Mouse (Mus musculus) right cerebral cortex, postnatal 25 days (tissue): ENCODE results near the gene Kmt5a.
"Not testable (repeated sequence)": the region's sequence is repeated elsewhere in the genome, so short reads cannot be mapped to it uniquely, and the experiment has no call there.

ENCODE experiments used
- DNase-seq: peaks from one replicate; pipeline ENCODE4 v3.0.0; 2022

Kmt5a gene

GRCm38 (mm10) chr5:124483655-124484396 lies 44.1 kb downstream of the Kmt5a start:
- no peak for DNase-seq

DNA sequence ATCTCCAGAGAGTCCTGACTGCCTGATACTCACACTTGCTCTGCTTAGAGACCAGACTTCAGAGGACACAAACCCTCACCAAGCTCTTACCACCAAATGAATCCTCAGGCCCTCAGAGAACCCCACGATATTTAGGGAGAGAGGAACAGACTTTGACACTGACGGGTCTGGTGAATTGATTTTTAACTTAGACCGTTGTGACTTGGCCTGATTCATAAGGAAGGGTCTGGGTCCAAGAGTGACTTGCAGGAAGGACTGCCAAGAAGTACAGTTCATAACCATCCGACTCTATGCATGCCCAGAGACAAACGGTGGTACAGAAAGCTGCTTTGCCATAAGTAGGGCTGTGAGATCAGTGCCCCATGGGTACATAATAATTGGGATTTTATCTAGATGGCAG lies 45.9 kb downstream of the Kmt5a start:
- no peak for DNase-seq

GRCm38 (mm10) chr5:124488885-124489284 lies 49.2 kb downstream of the Kmt5a start:
- DNase-seq = no peak

GRCm38 (mm10) chr5:124491732-124492131 lies 52.0 kb downstream of the Kmt5a start:
- DNase-seq = no peak

- DNase-seq = no peak
These were observed 52.9 kb downstream of the Kmt5a start for GRCm38 (mm10) chr5:124492618-124493017.

DNA sequence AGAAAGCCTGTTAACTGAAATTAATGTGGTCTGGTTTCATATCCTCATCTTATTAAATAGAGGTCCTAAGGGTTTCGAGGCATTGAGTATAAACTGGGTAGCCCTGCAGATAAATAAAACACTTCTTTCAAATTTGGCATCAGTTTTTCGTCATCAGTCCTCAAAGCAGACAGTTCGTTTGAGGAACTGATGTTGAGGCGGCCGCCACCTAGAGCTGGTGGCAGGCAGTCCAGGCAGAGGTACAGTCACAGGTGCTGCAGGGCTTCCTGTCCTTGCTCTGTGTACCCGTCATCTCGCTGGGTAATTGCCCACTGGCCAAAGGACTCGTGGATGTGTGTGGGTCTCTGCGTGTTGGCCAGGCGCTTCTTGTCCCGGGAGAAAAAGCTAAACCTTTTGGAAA lies 53.7 kb downstream of the Kmt5a start:
- DNase-seq = no peak

GRCm38 (mm10) chr5:124495547-124495946 lies 55.8 kb downstream of the Kmt5a start:
- DNase-seq = peak; percentile 43

- no peak for DNase-seq
These were observed 57.1 kb downstream of the Kmt5a start for GRCm38 (mm10) chr5:124496614-124497514.

DNA sequence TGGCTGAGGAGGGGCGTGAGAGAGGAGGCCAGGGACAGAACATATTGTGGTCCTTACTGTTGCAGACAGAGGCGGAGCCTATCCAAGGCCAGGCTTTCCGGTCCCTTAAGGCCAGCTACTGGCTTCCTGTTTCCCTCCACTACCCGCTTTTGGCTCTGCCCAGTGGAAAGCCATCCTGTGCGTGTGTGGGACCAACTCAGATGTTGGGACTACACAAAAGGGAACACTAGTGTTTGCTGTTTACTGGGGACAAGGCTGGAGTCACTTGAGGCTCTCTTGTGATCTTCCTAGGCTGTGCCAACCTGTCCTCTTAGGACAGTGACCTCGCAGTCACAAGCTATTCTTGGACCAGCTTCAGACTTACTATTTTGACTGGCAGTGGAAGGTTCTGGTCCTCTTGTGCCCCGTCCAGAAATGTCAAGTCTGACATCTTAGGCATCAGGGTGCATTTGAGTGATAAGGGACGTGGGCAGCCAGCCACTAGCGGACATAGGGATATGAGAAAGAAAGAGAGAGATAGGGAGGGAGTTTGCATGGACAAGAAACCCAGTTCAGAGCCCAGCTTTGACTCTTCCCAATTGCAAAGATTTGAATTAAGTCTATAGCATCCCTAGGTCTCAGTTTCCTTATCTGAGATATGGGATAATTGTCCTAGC lies 58.6 kb downstream of the Kmt5a start:
- no peak for DNase-seq

- no peak for DNase-seq
These were observed 59.3 kb downstream of the Kmt5a start for GRCm38 (mm10) chr5:124499001-124499400.

- DNase-seq = not testable (repeated sequence)
These were observed 60.3 kb downstream of the Kmt5a start for GRCm38 (mm10) chr5:124500037-124500436.

- DNase-seq = peak; percentile 68
These were observed 60.8 kb downstream of the Kmt5a start for GRCm38 (mm10) chr5:124500573-124500972.

DNA sequence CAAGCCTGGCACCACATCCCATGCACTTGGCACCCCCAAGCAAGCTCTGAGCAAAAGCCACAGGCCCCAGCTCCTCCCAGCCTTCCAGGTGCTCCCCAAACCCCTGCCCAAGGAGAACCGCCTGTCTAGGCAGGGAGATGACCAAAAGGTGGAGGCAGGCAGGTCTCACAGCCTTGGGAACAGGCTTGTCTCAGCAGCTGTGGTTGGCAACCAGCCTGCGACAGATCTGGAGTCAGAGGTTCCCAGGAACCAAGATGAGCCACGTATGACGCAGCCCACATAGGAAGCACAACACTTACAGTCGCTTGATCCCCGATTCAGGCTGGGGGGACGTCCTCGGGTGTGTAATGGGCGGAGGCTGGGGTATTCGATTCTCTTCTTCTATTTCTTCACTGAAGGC lies 61.8 kb downstream of the Kmt5a start:
- no peak for DNase-seq

- DNase-seq = peak; percentile 90
These were observed 64.0 kb downstream of the Kmt5a start for GRCm38 (mm10) chr5:124503742-124504141.

DNA sequence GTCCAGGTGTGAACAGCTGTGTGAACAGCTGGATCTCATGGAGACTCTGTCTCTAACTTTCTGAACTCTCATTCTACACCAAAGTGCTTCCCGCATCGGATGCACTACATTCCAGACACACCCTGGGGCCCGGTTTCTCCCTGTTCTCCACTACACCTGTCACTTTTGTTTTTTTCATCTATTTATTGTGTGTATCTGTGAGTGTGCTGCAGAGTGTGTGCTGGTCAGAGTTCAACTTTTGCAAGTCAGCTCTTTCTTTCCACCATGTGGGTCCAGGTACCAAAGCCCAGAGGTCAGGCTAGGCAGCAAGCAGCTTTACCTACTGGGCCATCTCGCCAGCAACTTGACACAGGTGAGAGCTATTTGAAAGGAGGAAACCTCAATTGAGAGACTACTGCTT lies 65.5 kb downstream of the Kmt5a start:
- no peak for DNase-seq

DNA sequence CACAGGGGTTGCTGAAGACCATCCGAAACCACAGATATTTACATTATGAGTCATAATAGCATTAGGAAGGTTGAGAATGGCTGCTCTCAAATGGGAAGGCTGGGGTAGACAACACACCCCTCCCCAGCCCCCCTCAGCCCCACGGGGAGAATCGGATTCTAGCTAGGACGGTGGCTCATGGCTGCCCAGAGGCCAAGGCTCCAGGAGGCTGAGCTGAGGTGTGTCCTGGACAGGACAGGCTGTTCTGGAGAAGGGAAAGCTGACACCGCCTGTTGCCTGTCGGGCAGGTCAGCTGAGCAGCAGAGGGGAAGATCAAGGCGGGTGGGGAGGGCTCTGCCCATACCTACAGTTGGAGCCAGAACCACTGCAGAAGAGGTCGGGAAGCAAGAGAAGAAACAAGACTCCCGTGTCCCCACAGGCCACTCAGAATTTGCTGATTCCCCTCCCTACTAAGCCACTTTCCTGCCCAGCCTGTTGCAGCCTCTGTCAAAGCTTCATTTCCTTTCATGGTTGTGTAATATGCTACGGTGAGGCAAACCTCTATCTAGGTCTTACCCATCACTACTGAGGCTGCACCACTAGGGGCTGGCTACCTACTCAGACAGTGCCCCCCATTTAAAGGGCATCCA lies 67.1 kb downstream of the Kmt5a start:
- DNase-seq = no peak

DNA sequence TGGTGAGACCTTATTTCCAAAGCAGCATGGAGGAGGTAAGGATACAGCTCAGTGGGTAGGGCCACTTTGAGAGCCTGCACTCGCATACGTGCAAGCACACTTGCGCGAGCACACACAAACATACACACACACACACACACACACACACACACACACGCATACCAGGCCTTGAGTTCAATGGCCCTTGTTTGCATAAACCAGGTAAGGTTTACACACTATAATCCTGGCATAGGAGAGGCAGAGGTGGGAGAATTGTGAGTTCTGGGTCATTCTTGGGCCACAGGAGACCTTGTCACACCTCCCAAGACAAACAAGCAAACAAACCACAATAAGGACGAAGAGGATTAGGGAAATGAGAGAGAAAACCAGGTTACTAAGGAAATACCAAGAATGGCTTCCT lies 69.5 kb downstream of the Kmt5a start:
- DNase-seq = no peak

- no peak for DNase-seq
These were observed 70.1 kb downstream of the Kmt5a start for GRCm38 (mm10) chr5:124509742-124510237.

- DNase-seq = no peak
These were observed 70.9 kb downstream of the Kmt5a start for GRCm38 (mm10) chr5:124510536-124511050.
